Mouse (Mus musculus): ENCODE results near the gene Olfr478.
"Not testable (repeated sequence)": the region's sequence is repeated elsewhere in the genome, so short reads cannot be mapped to it uniquely, and the experiment has no call there.

Olfr478 gene

GRCm38 (mm10) chr7:108033889-108034288, at the start of gene Olfr478:
TSS of gene Olfr478 (minus strand) at chr7:108033989.
- DNase-seq (ENCODE audit: low read depth, low spot score) = no peak

GRCm38 (mm10) chr7:108079555-108079954, 45.8 kb upstream of the Olfr478 start, which contains the start of gene Olfr481:
TSS of gene Olfr481 (plus strand) at chr7:108079855.
- no peak for DNase-seq (ENCODE audit: low read depth, low spot score)

- no peak for DNase-seq (ENCODE audit: low read depth, low spot score)
These were observed 33.5 kb upstream of the Olfr478 start, which contains the start of gene Olfr480 for GRCm38 (mm10) chr7:108067246-108067645. TSS of gene Olfr480 (minus strand) at chr7:108067346.

GRCm38 (mm10) chr7:108050393-108050792, 16.6 kb upstream of the Olfr478 start, which contains the start of gene Olfr479:
TSS of gene Olfr479 (plus strand) at chr7:108050693.
- DNase-seq (ENCODE audit: low read depth, low spot score) = no peak

GRCm38 (mm10) chr7:108014256-108014655, 19.5 kb downstream of the Olfr478 start:
- not testable (repeated sequence) for DNase-seq (ENCODE audit: low read depth, low spot score)

GRCm38 (mm10) chr7:107986393-107986792, 47.4 kb downstream of the Olfr478 start, which contains the start of gene Olfr477:
TSS of gene Olfr477 (plus strand) at chr7:107986693.
- no peak for DNase-seq (ENCODE audit: low read depth, low spot score)
